8 mouse cellular contexts compared by ENCODE assay signal in genomic region chr2:121009071-121009677, GRCm38 (mm10). TPM values are rescaled to one million over a fixed set of nuclear protein-coding genes. Genes with fewer than 3 reads are reported as not detected.
A peak's percentile ranks its signal among the peaks of the same experiment; 100 is the strongest.
DNase-seq lines count a peak whose midpoint lies in the region; ATAC-seq and TF ChIP-seq lines count a peak whose summit lies in the region.

No protein-coding gene starts in this region.

- H3K4me1 ChIP-seq in cerebellum, adult 2 months (ENCODE audit: control insufficient read depth, insufficient read depth, low read length): peaks cover 27% of the 10 kb centered on the region; the same call in 1 of the 2 replicates
- H3K4me1 ChIP-seq in spleen, adult 2 months (ENCODE audit: control insufficient read depth, insufficient read depth, insufficient read length): peaks cover 2% of the 10 kb centered on the region; the same call in 1 of the 2 replicates
- H3K4me1 ChIP-seq in limb, embryonic 13.5 days: peaks cover 8% of the 10 kb centered on the region
- peaks cover 7% of the 10 kb centered on the region for H3K4me1 ChIP-seq in stomach, embryonic 15.5 days

- H3K36me3 ChIP-seq in spleen, adult 2 months (ENCODE audit: control insufficient read depth, insufficient read depth, low read length): peaks cover 16% of the 10 kb centered on the region
- peaks cover 23% of the 10 kb centered on the region for H3K36me3 ChIP-seq in limb, embryonic 13.5 days
- no peaks in the 10 kb centered on the region for H3K36me3 ChIP-seq in stomach, embryonic 15.5 days

- peak in 1 of 2 experiments; percentile 32 for DNase-seq in cerebellum, adult 2 months
- DNase-seq in cerebellum, adult 11-12 months: no peak
- no peak for DNase-seq in spleen, adult 2 months (ENCODE audit: low read depth in 1 of 2, low spot score in 2 of 2)
- no peak for DNase-seq in spleen, adult 18-20 months
- DNase-seq in frontal cortex, postnatal 25 days (ENCODE audit: low spot score in 2 of 2): no peak
- no peak for DNase-seq in spleen, postnatal 14 days (ENCODE audit: low spot score in 2 of 2)

- no peaks in the 10 kb centered on the region for H3K27me3 ChIP-seq in cerebellum, adult 2 months (ENCODE audit: control insufficient read depth, insufficient read depth, low read length)
- H3K27me3 ChIP-seq in spleen, adult 2 months (ENCODE audit: control insufficient read depth, insufficient read depth, low read length): no peaks in the 10 kb centered on the region
- H3K27me3 ChIP-seq in limb, embryonic 13.5 days: no peaks in the 10 kb centered on the region
- no peaks in the 10 kb centered on the region for H3K27me3 ChIP-seq in stomach, embryonic 15.5 days (replicated peaks)

- no peaks in the 10 kb centered on the region for H3K9me3 ChIP-seq in limb, embryonic 13.5 days
- H3K9me3 ChIP-seq in stomach, embryonic 15.5 days: no peaks in the 10 kb centered on the region

- peak overlapping the region; percentile 85 for H3K27ac ChIP-seq in cerebellum, adult 2 months (ENCODE audit: insufficient read depth, low read length)
- no peak overlapping the region for H3K27ac ChIP-seq in spleen, adult 2 months (ENCODE audit: insufficient read depth, low read length)
- no peak overlapping the region for H3K27ac ChIP-seq in limb, embryonic 13.5 days
- no peak overlapping the region for H3K27ac ChIP-seq in stomach, embryonic 15.5 days

- H3K4me2 ChIP-seq in limb, embryonic 13.5 days (replicated peaks): peak overlapping the region; percentile 89
- peak overlapping the region; percentile 88 for H3K4me2 ChIP-seq in stomach, embryonic 15.5 days

- H3K4me3 ChIP-seq in cerebellum, adult 2 months (replicated peaks; ENCODE audit: insufficient read depth, low read depth, low read length): peak overlapping the region; percentile 80
- peak overlapping the region; percentile 100 for H3K4me3 ChIP-seq in spleen, adult 2 months (ENCODE audit: extremely low read depth, insufficient read depth, insufficient read length)
- H3K4me3 ChIP-seq in limb, embryonic 13.5 days: peak overlapping the region; percentile 71
- H3K4me3 ChIP-seq in stomach, embryonic 15.5 days (replicated peaks): peak overlapping the region; percentile 81

- TF ChIP-seq POLR2A in cerebellum, adult 2 months (IDR thresholded peaks at IDR 0.05; ENCODE audit: borderline replicate concordance, insufficient read depth, low read length): no peak
- no peak for TF ChIP-seq POLR2A in spleen, adult 2 months (IDR thresholded peaks at IDR 0.05; ENCODE audit: low read depth, low read length)

- H3K9ac ChIP-seq in limb, embryonic 13.5 days: peak overlapping the region; percentile 72
- peak overlapping the region; percentile 66 for H3K9ac ChIP-seq in stomach, embryonic 15.5 days

- no peak for TF ChIP-seq CTCF in cerebellum, adult 2 months (IDR thresholded peaks at IDR 0.05; ENCODE audit: borderline replicate concordance, insufficient read depth, low read depth, low read length)
- no peak for TF ChIP-seq CTCF in spleen, adult 2 months (IDR thresholded peaks at IDR 0.05; ENCODE audit: extremely low read depth, insufficient read depth, insufficient read length, insufficient replicate concordance)

- WGBS in cerebellum, adult 2 months: 6% methylated on average over 5 of the region's 5 CpGs
- WGBS in spleen, adult 2 months: 18% methylated on average over 5 of the region's 5 CpGs
- WGBS in limb, embryonic 13.5 days: 21% methylated on average over 5 of the region's 5 CpGs
- WGBS in stomach, embryonic 15.5 days: 23% methylated on average over 5 of the region's 5 CpGs

- no peak for ATAC-seq in limb, embryonic 13.5 days (ENCODE audit: low FRiP score, low read depth)
- no peak for ATAC-seq in stomach, embryonic 15.5 days (ENCODE audit: insufficient read depth, low FRiP score, low read depth)

RNA-seq across cellular contexts. Expression of gene Ccndbp1, which starts 1.0 kb away (rescaled TPM):
- polyA plus RNA-seq in cerebellum, adult 2 months (2012; rRNA removed): 155 and 179 TPM in 2 replicates
- polyA plus RNA-seq in spleen, adult 2 months (2012; rRNA removed): 27.7 and 33.5 TPM in 2 replicates
- polyA plus RNA-seq in limb, embryonic 13.5 days (2015; fragmentation: Nextera tagmentation; extraction: Ambion mirVana): 39.3 and 42.0 TPM in 2 replicates
- 33.6 and 35.0 TPM in 2 replicates for polyA plus RNA-seq in stomach, embryonic 15.5 days (2015; fragmentation: Nextera tagmentation; extraction: Ambion mirVana)

RNA-seq across cellular contexts. Expression of gene Epb42, which starts 27.7 kb away (rescaled TPM):
- 0.38 and 0.51 TPM in 2 replicates for polyA plus RNA-seq in cerebellum, adult 2 months (2012; rRNA removed)
- polyA plus RNA-seq in spleen, adult 2 months (2012; rRNA removed): 23.4 and 37.1 TPM in 2 replicates
- polyA plus RNA-seq in limb, embryonic 13.5 days (2015; fragmentation: Nextera tagmentation; extraction: Ambion mirVana): 1.1 and 1.2 TPM in 2 replicates
- polyA plus RNA-seq in stomach, embryonic 15.5 days (2015; fragmentation: Nextera tagmentation; extraction: Ambion mirVana): 6.0 and 12.2 TPM in 2 replicates

RNA-seq across cellular contexts. Expression of gene Tmem62, which starts 32.4 kb away (rescaled TPM):
- polyA plus RNA-seq in cerebellum, adult 2 months (2012; rRNA removed): 68.0 and 73.6 TPM in 2 replicates
- polyA plus RNA-seq in spleen, adult 2 months (2012; rRNA removed): 4.9 and 5.5 TPM in 2 replicates
- 1.8 and 2.1 TPM in 2 replicates for polyA plus RNA-seq in limb, embryonic 13.5 days (2015; fragmentation: Nextera tagmentation; extraction: Ambion mirVana)
- polyA plus RNA-seq in stomach, embryonic 15.5 days (2015; fragmentation: Nextera tagmentation; extraction: Ambion mirVana): 3.5 and 4.9 TPM in 2 replicates

RNA-seq across cellular contexts. Expression of gene Ubr1, which starts 38.7 kb away (rescaled TPM):
- polyA plus RNA-seq in cerebellum, adult 2 months (2012; rRNA removed): 24.2 and 32.4 TPM in 2 replicates
- 25.3 and 31.5 TPM in 2 replicates for polyA plus RNA-seq in spleen, adult 2 months (2012; rRNA removed)
- 32.4 and 35.4 TPM in 2 replicates for polyA plus RNA-seq in limb, embryonic 13.5 days (2015; fragmentation: Nextera tagmentation; extraction: Ambion mirVana)
- 21.5 and 22.9 TPM in 2 replicates for polyA plus RNA-seq in stomach, embryonic 15.5 days (2015; fragmentation: Nextera tagmentation; extraction: Ambion mirVana)

Comparison
In these comparisons a context has a peak if more than half of its experiments do, and no peak if none do; other contexts are left out.
1. RNA of gene Tmem62, which starts 32.4 kb away (polyA plus RNA-seq): 68.0 to 73.6 TPM in cerebellum, adult 2 months; 4.9 to 5.5 TPM in spleen, adult 2 months, 3.5 to 4.9 TPM in stomach, embryonic 15.5 days and 1.8 to 2.1 TPM in limb, embryonic 13.5 days; every median in the first group is over 10 times any median in the second.
2. Peak in every context shown above with its lines, with median percentiles within 50 percentile points of each other: H3K4me3 ChIP-seq.